Mouse (Mus musculus) regulatory T cell (primary cell): Measurements from ENCODE around the gene Ifna7.
"Not testable (repeated sequence)": the region's sequence is repeated elsewhere in the genome, so short reads cannot be mapped to it uniquely, and the experiment has no call there.

ENCODE experiments used
- in situ Hi-C: fragments of 300-600 bp; cut with MboI, MseI; formaldehyde crosslinking; loops from one replicate; pipeline ENCODE4 v1.15.1; 2025; ENCODE audit warnings: high pct_unique_total_duplicates

The Ifna7 gene

GRCm38 (mm10) chr4:88815928-88816327 lies at the start of gene Ifna7:
Gene Ifna7, plus strand, starts transcription at chr4:88816228.
- in situ Hi-C loops, result no loop called here

GRCm38 (mm10) chr4:88773534-88773933 lies 42.5 kb upstream of the Ifna7 start, which contains the start of gene Gm13290:
Gene Gm13290, plus strand, starts transcription at chr4:88773834.
- in situ Hi-C loops, result not testable (repeated sequence)

GRCm38 (mm10) chr4:88776622-88777021 lies 39.4 kb upstream of the Ifna7 start, which contains the start of gene Gm13289:
Gene Gm13289, plus strand, starts transcription at chr4:88776922.
- in situ Hi-C loops, result not testable (repeated sequence)

- in situ Hi-C loops, result not testable (repeated sequence)
Observed at GRCm38 (mm10) chr4:88779550-88779949, 36.5 kb upstream of the Ifna7 start, which contains the start of gene Gm13272. Gene Gm13272, plus strand, starts transcription at chr4:88779850.

GRCm38 (mm10) chr4:88780320-88780719 lies 35.7 kb upstream of the Ifna7 start:
- in situ Hi-C loops, result loop anchor here (5.0 kb wide), 1 partner anchor 38 kb away; no protein-coding TSS in a partner anchor

- in situ Hi-C loops, result loop anchor here (5.0 kb wide), 1 partner anchor 40 kb away; no protein-coding TSS in a partner anchor
Observed at GRCm38 (mm10) chr4:88781831-88782230, 34.2 kb upstream of the Ifna7 start, which contains the start of gene Ifnz. Gene Ifnz, plus strand, starts transcription at chr4:88782131.

GRCm38 (mm10) chr4:88782335-88782734 lies 33.7 kb upstream of the Ifna7 start:
- in situ Hi-C loops, result loop anchor here (5.0 kb wide), 1 partner anchor 40 kb away; no protein-coding TSS in a partner anchor

- in situ Hi-C loops, result not testable (repeated sequence)
Observed at GRCm38 (mm10) chr4:88785409-88785808, 30.6 kb upstream of the Ifna7 start, which contains the start of gene Gm13276. Gene Gm13276, plus strand, starts transcription at chr4:88785709.

GRCm38 (mm10) chr4:88788402-88788801 lies 27.6 kb upstream of the Ifna7 start, which contains the start of gene Gm13277:
Gene Gm13277, plus strand, starts transcription at chr4:88788632.
- in situ Hi-C loops, result not testable (repeated sequence)

- in situ Hi-C loops, result not testable (repeated sequence)
Observed at GRCm38 (mm10) chr4:88791250-88791649, 24.8 kb upstream of the Ifna7 start, which contains the start of gene Gm13278. Gene Gm13278, plus strand, starts transcription at chr4:88791550.

- in situ Hi-C loops, result not testable (repeated sequence)
Observed at GRCm38 (mm10) chr4:88793936-88794675, 21.9 kb upstream of the Ifna7 start, which contains the start of gene Gm13275. Gene Gm13275, plus strand, starts transcription at chr4:88794487.

GRCm38 (mm10) chr4:88797097-88797496 lies 18.9 kb upstream of the Ifna7 start, which contains the start of gene Gm13279:
Gene Gm13279, plus strand, starts transcription at chr4:88797397.
- in situ Hi-C loops, result not testable (repeated sequence)

- in situ Hi-C loops, result not testable (repeated sequence)
Observed at GRCm38 (mm10) chr4:88799365-88799764, 16.7 kb upstream of the Ifna7 start, which contains the start of gene Gm13285. Gene Gm13285, plus strand, starts transcription at chr4:88799665.

GRCm38 (mm10) chr4:88802954-88803353 lies 13.1 kb upstream of the Ifna7 start, which contains the start of gene Gm13287:
Gene Gm13287, plus strand, starts transcription at chr4:88803254.
- in situ Hi-C loops, result not testable (repeated sequence)

GRCm38 (mm10) chr4:88805231-88805630 lies 10.8 kb upstream of the Ifna7 start, which contains the start of gene Gm13288:
Gene Gm13288, plus strand, starts transcription at chr4:88805531.
- in situ Hi-C loops, result not testable (repeated sequence)

GRCm38 (mm10) chr4:88805761-88806160 lies 10.3 kb upstream of the Ifna7 start:
- in situ Hi-C loops, result not testable (repeated sequence)

GRCm38 (mm10) chr4:88819659-88820058 lies 3.6 kb downstream of the Ifna7 start, which contains the start of gene Ifna11:
Gene Ifna11, plus strand, starts transcription at chr4:88819959.
- in situ Hi-C loops, result no loop called here

GRCm38 (mm10) chr4:88822995-88823394 lies 7.0 kb downstream of the Ifna7 start:
- in situ Hi-C loops, result no loop called here

GRCm38 (mm10) chr4:88827116-88827515 lies 11.1 kb downstream of the Ifna7 start, which contains the start of gene Ifna6:
Gene Ifna6, plus strand, starts transcription at chr4:88827416.
- in situ Hi-C loops, result not testable (repeated sequence)

- in situ Hi-C loops, result no loop called here
Observed at GRCm38 (mm10) chr4:88830523-88830922, 14.5 kb downstream of the Ifna7 start.

- in situ Hi-C loops, result not testable (repeated sequence)
Observed at GRCm38 (mm10) chr4:88835225-88835624, 19.2 kb downstream of the Ifna7 start, which contains the start of gene Ifna5. Gene Ifna5, plus strand, starts transcription at chr4:88835525.

GRCm38 (mm10) chr4:88838828-88839227 lies 22.8 kb downstream of the Ifna7 start:
- in situ Hi-C loops, result no loop called here
